Mouse (Mus musculus): ENCODE measurements around the gene Haus8. TPM values are rescaled to one million over a fixed set of nuclear protein-coding genes. Genes with fewer than 3 reads are reported as not detected.
"Not testable (repeated sequence)": the region's sequence is repeated elsewhere in the genome, so short reads cannot be mapped to it uniquely, and the experiment has no call there.

The Haus8 gene
- 2.8 and 5.3 TPM in 2 replicates for polyA plus RNA-seq (2012; ENCODE audit: insufficient read depth, insufficient read length, missing spikeins)

- H3K27ac ChIP-seq (replicated peaks; ENCODE audit: low read depth, low read length) = peak within 1 kb of the TSS; percentile 75
- peaks cover 6% of the 10 kb centered on the region; the same call in 1 of the 2 replicates for H3K4me1 ChIP-seq (ENCODE audit: control insufficient read depth, insufficient read depth, insufficient read length, low read length)
- peak within 1 kb of the TSS; percentile 84 for H3K4me3 ChIP-seq (ENCODE audit: insufficient read depth, low read depth, low read length)
Observed at GRCm38 (mm10) chr8:71272286-71273150, at the start of gene Haus8, which contains the start of gene Myo9b. Gene Haus8, minus strand, starts transcription at chr8:71272934. Gene Myo9b, plus strand, starts transcription at chr8:71272714.

- H3K4me1 ChIP-seq (ENCODE audit: control insufficient read depth, insufficient read depth, insufficient read length, low read length); H3K27ac ChIP-seq (replicated peaks; ENCODE audit: low read depth, low read length); H3K4me3 ChIP-seq (ENCODE audit: insufficient read depth, low read depth, low read length): not testable (repeated sequence)
Observed at GRCm38 (mm10) chr8:71319760-71320159, 47.0 kb upstream of the Haus8 start.

GRCm38 (mm10) chr8:71318610-71319009 lies 45.9 kb upstream of the Haus8 start:
- H3K4me1 ChIP-seq (ENCODE audit: control insufficient read depth, insufficient read depth, insufficient read length, low read length); H3K27ac ChIP-seq (replicated peaks; ENCODE audit: low read depth, low read length); H3K4me3 ChIP-seq (ENCODE audit: insufficient read depth, low read depth, low read length): not testable (repeated sequence)

GRCm38 (mm10) chr8:71316486-71317031 lies 43.8 kb upstream of the Haus8 start:
- Histone ChIP-seq H3K27ac (replicated peaks; ENCODE audit: low read depth, low read length) (no peak overlapping the region), H3K4me3 (ENCODE audit: insufficient read depth, low read depth, low read length) (no peak overlapping the region), H3K4me1 (ENCODE audit: control insufficient read depth, insufficient read depth, insufficient read length, low read length) (peaks cover 7% of the 10 kb centered on the region; the same call in 1 of the 2 replicates)

- no peak overlapping the region for H3K4me3 ChIP-seq (ENCODE audit: insufficient read depth, low read depth, low read length)
- H3K4me1 ChIP-seq (ENCODE audit: control insufficient read depth, insufficient read depth, insufficient read length, low read length) = peaks cover 7% of the 10 kb centered on the region; the same call in 1 of the 2 replicates
- H3K27ac ChIP-seq (replicated peaks; ENCODE audit: low read depth, low read length) = no peak overlapping the region
Observed at GRCm38 (mm10) chr8:71315972-71316371, 43.2 kb upstream of the Haus8 start.

GRCm38 (mm10) chr8:71313951-71314350 lies 41.2 kb upstream of the Haus8 start:
- Histone ChIP-seq H3K4me1 (ENCODE audit: control insufficient read depth, insufficient read depth, insufficient read length, low read length) (peaks cover 7% of the 10 kb centered on the region; the same call in 1 of the 2 replicates), H3K4me3 (ENCODE audit: insufficient read depth, low read depth, low read length) (no peak overlapping the region), H3K27ac (replicated peaks; ENCODE audit: low read depth, low read length) (no peak overlapping the region)

- Histone ChIP-seq H3K4me1 (ENCODE audit: control insufficient read depth, insufficient read depth, insufficient read length, low read length) (peaks cover 7% of the 10 kb centered on the region; the same call in 1 of the 2 replicates), H3K27ac (replicated peaks; ENCODE audit: low read depth, low read length) (peak overlapping the region; percentile 85)
Observed at GRCm38 (mm10) chr8:71312700-71313099, 40.0 kb upstream of the Haus8 start.

GRCm38 (mm10) chr8:71310446-71310845 lies 37.7 kb upstream of the Haus8 start:
- H3K27ac ChIP-seq (replicated peaks; ENCODE audit: low read depth, low read length) = peak overlapping the region; percentile 91
- H3K4me3 ChIP-seq (ENCODE audit: insufficient read depth, low read depth, low read length) = no peak overlapping the region; the same call in 1 of the 2 replicates
- H3K4me1 ChIP-seq (ENCODE audit: control insufficient read depth, insufficient read depth, insufficient read length, low read length) = peaks cover 7% of the 10 kb centered on the region; the same call in 1 of the 2 replicates

More at GRCm38 (mm10) chr8:71312700-71313099, 40.0 kb upstream of the Haus8 start:
- H3K4me3 ChIP-seq (ENCODE audit: insufficient read depth, low read depth, low read length) = no peak overlapping the region

- Histone ChIP-seq H3K4me3 (ENCODE audit: insufficient read depth, low read depth, low read length) (no peak overlapping the region), H3K4me1 (ENCODE audit: control insufficient read depth, insufficient read depth, insufficient read length, low read length) (peaks cover under 1% of the 10 kb centered on the region; the same call in 1 of the 2 replicates), H3K27ac (replicated peaks; ENCODE audit: low read depth, low read length) (no peak overlapping the region)
Observed at GRCm38 (mm10) chr8:71307913-71308312, 35.2 kb upstream of the Haus8 start.

- H3K4me1 ChIP-seq (ENCODE audit: control insufficient read depth, insufficient read depth, insufficient read length, low read length) = no peaks in the 10 kb centered on the region
- H3K4me3 ChIP-seq (ENCODE audit: insufficient read depth, low read depth, low read length) = no peak overlapping the region
- H3K27ac ChIP-seq (replicated peaks; ENCODE audit: low read depth, low read length) = no peak overlapping the region
Observed at GRCm38 (mm10) chr8:71307371-71307770, 34.6 kb upstream of the Haus8 start.

- H3K27ac ChIP-seq (replicated peaks; ENCODE audit: low read depth, low read length) = no peak overlapping the region
- H3K4me3 ChIP-seq (ENCODE audit: insufficient read depth, low read depth, low read length) = no peak overlapping the region
- no peaks in the 10 kb centered on the region for H3K4me1 ChIP-seq (ENCODE audit: control insufficient read depth, insufficient read depth, insufficient read length, low read length)
Observed at GRCm38 (mm10) chr8:71305988-71306387, 33.3 kb upstream of the Haus8 start.

GRCm38 (mm10) chr8:71303632-71304031 lies 30.9 kb upstream of the Haus8 start:
- no peak overlapping the region for H3K27ac ChIP-seq (replicated peaks; ENCODE audit: low read depth, low read length)
- H3K4me3 ChIP-seq (ENCODE audit: insufficient read depth, low read depth, low read length) = no peak overlapping the region
- peaks cover 4% of the 10 kb centered on the region; the same call in 1 of the 2 replicates for H3K4me1 ChIP-seq (ENCODE audit: control insufficient read depth, insufficient read depth, insufficient read length, low read length)

GRCm38 (mm10) chr8:71302788-71303187 lies 30.1 kb upstream of the Haus8 start:
- Histone ChIP-seq H3K4me3 (ENCODE audit: insufficient read depth, low read depth, low read length) (no peak overlapping the region), H3K27ac (replicated peaks; ENCODE audit: low read depth, low read length) (no peak overlapping the region), H3K4me1 (ENCODE audit: control insufficient read depth, insufficient read depth, insufficient read length, low read length) (peaks cover 4% of the 10 kb centered on the region; the same call in 1 of the 2 replicates)

- Histone ChIP-seq H3K4me1 (ENCODE audit: control insufficient read depth, insufficient read depth, insufficient read length, low read length) (peaks cover 13% of the 10 kb centered on the region; the same call in 1 of the 2 replicates), H3K27ac (replicated peaks; ENCODE audit: low read depth, low read length) (no peak overlapping the region)
Observed at GRCm38 (mm10) chr8:71299716-71300115, 27.0 kb upstream of the Haus8 start.

GRCm38 (mm10) chr8:71297439-71297838 lies 24.7 kb upstream of the Haus8 start:
- H3K4me3 ChIP-seq (ENCODE audit: insufficient read depth, low read depth, low read length) = no peak overlapping the region
- H3K4me1 ChIP-seq (ENCODE audit: control insufficient read depth, insufficient read depth, insufficient read length, low read length) = peaks cover 13% of the 10 kb centered on the region; the same call in 1 of the 2 replicates
- peak overlapping the region; percentile 69 for H3K27ac ChIP-seq (replicated peaks; ENCODE audit: low read depth, low read length)

More at GRCm38 (mm10) chr8:71299716-71300115, 27.0 kb upstream of the Haus8 start:
- H3K4me3 ChIP-seq (ENCODE audit: insufficient read depth, low read depth, low read length) = no peak overlapping the region
